Mouse (Mus musculus) ES-Bruce4 (cell line): ENCODE data around the gene Abcg8. TPM values are rescaled to one million over a fixed set of nuclear protein-coding genes. Genes with fewer than 3 reads are reported as not detected.

Experiments
- H3K27ac ChIP-seq: 2 replicates; pipeline ENCODE4 v1.5.1; 2012; ENCODE audit warnings: low read length, inconsistent platforms; ENCODE audit not compliant: insufficient read depth
- H3K27me3 ChIP-seq: 2 replicates; pipeline ENCODE4 v1.6.1; 2012; ENCODE audit warnings: mild to moderate bottlenecking, low read length, inconsistent platforms; ENCODE audit not compliant: control insufficient read depth, poor library complexity, insufficient read depth, severe bottlenecking
- H3K36me3 ChIP-seq: 2 replicates; pipeline ENCODE4 v1.6.1; 2012; ENCODE audit warnings: inconsistent platforms, mild to moderate bottlenecking, low read length, moderate library complexity; ENCODE audit not compliant: control insufficient read depth, poor library complexity, insufficient read depth, severe bottlenecking
- H3K4me1 ChIP-seq: one replicate; pipeline ENCODE4 v1.8.1; 2011; ENCODE audit warnings: low read length; ENCODE audit not compliant: control insufficient read depth, insufficient read depth
- H3K4me3 ChIP-seq: 2 replicates; pipeline ENCODE4 v1.5.1; 2011; ENCODE audit warnings: low read depth, mild to moderate bottlenecking, low read length
- H3K9ac ChIP-seq: 2 replicates; pipeline ENCODE4 v1.6.1; 2012; ENCODE audit warnings: low read depth, mild to moderate bottlenecking, inconsistent platforms; ENCODE audit not compliant: poor library complexity, severe bottlenecking
- H3K9me3 ChIP-seq: replicated peaks from 2 replicates; pipeline ENCODE4 v1.6.1; 2012; ENCODE audit warnings: mild to moderate bottlenecking, low read length, inconsistent platforms; ENCODE audit not compliant: control insufficient read depth, poor library complexity, insufficient read depth, severe bottlenecking
- CTCF ChIP-seq: IDR thresholded peaks from one replicate; pipeline ENCODE4 v1.8.1; 2011; ENCODE audit warnings: low read depth, low read length
- EP300 ChIP-seq: IDR thresholded peaks from 2 replicates; pipeline ENCODE4 v1.6.1; 2011; ENCODE audit warnings: low read depth, low read length; ENCODE audit not compliant: insufficient read depth
- POLR2A ChIP-seq: IDR thresholded peaks from one replicate; pipeline ENCODE4 v1.8.1; 2011; ENCODE audit warnings: low read length; ENCODE audit not compliant: insufficient read depth
- polyA plus RNA-seq: library from polyadenylated mRNA; stranded (reverse); fragments of >200 nt; gene quantifications from 2 replicates; pipeline ENCODE4 v1.2.4, GENCODE M21; 2011; ENCODE audit warnings: low read depth; ENCODE audit not compliant: missing spikeins, insufficient read depth, insufficient read length

The Abcg8 gene
- polyA plus RNA-seq, 1 experiment, result not detected

- H3K36me3 ChIP-seq, result no peaks in the 10 kb centered on the region
- no peaks in the 10 kb centered on the region for H3K9me3 ChIP-seq
- H3K9ac ChIP-seq, result no peak overlapping the region
- H3K27ac ChIP-seq, result no peak overlapping the region
- no peak for TF ChIP-seq POLR2A
- no peak for TF ChIP-seq CTCF
- no peak for TF ChIP-seq EP300
- H3K4me3 ChIP-seq, result no peak overlapping the region
- H3K27me3 ChIP-seq, result no peaks in the 10 kb centered on the region
- H3K4me1 ChIP-seq, result peaks cover 2% of the 10 kb centered on the region
These were observed 39.8 kb upstream of the Abcg8 start for GRCm38 (mm10) chr17:84636328-84636727.

GRCm38 (mm10) chr17:84637971-84638370 lies 38.1 kb upstream of the Abcg8 start:
- no peak overlapping the region for H3K27ac ChIP-seq
- H3K36me3 ChIP-seq, result no peaks in the 10 kb centered on the region
- H3K4me3 ChIP-seq, result no peak overlapping the region
- TF ChIP-seq CTCF, result no peak
- TF ChIP-seq EP300, result no peak
- no peak for TF ChIP-seq POLR2A
- H3K9ac ChIP-seq, result no peak overlapping the region
- no peaks in the 10 kb centered on the region for H3K9me3 ChIP-seq
- H3K4me1 ChIP-seq, result peaks cover 2% of the 10 kb centered on the region
- no peaks in the 10 kb centered on the region for H3K27me3 ChIP-seq

GRCm38 (mm10) chr17:84639796-84640378 lies 36.2 kb upstream of the Abcg8 start:
- Histone ChIP-seq H3K27me3 (no peaks in the 10 kb centered on the region), H3K4me1 (peaks cover 2% of the 10 kb centered on the region), H3K4me3 (no peak overlapping the region), H3K36me3 (no peaks in the 10 kb centered on the region), H3K9me3 (no peaks in the 10 kb centered on the region), H3K9ac (no peak overlapping the region), H3K27ac (no peak overlapping the region)
- no peak for TF ChIP-seq EP300

DNA sequence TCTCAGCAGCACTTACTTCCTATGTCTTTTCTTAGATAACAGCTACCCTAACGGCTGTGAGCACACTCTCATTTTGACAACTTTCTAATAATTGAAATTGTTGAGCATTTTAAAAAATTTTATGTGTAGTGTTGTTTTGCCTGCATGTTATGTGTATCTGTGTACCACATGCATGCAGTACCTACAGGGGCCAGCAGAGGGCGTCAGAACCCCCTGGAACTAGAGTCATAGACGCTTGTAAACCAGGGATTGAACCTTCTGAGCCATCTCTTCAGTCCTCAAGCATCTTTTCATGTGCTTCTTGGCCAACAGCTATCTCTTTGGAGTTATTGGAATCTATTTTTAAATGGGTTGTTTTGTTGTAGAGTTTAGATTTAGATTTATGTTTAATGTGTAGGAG lies 34.2 kb upstream of the Abcg8 start:
- no peaks in the 10 kb centered on the region for H3K4me1 ChIP-seq
- no peak overlapping the region for H3K27ac ChIP-seq
- no peaks in the 10 kb centered on the region for H3K9me3 ChIP-seq
- no peak overlapping the region for H3K9ac ChIP-seq
- H3K36me3 ChIP-seq, result no peaks in the 10 kb centered on the region
- H3K4me3 ChIP-seq, result no peak overlapping the region
- H3K27me3 ChIP-seq, result no peaks in the 10 kb centered on the region
- TF ChIP-seq CTCF (peak; percentile 81), POLR2A (no peak), EP300 (no peak)

GRCm38 (mm10) chr17:84642324-84642723 lies 33.8 kb upstream of the Abcg8 start:
- Histone ChIP-seq H3K4me1 (no peaks in the 10 kb centered on the region), H3K9ac (no peak overlapping the region), H3K27me3 (no peaks in the 10 kb centered on the region), H3K9me3 (no peaks in the 10 kb centered on the region), H3K27ac (no peak overlapping the region), H3K36me3 (no peaks in the 10 kb centered on the region), H3K4me3 (no peak overlapping the region)
- TF ChIP-seq EP300 (no peak), CTCF (no peak), POLR2A (no peak)

DNA sequence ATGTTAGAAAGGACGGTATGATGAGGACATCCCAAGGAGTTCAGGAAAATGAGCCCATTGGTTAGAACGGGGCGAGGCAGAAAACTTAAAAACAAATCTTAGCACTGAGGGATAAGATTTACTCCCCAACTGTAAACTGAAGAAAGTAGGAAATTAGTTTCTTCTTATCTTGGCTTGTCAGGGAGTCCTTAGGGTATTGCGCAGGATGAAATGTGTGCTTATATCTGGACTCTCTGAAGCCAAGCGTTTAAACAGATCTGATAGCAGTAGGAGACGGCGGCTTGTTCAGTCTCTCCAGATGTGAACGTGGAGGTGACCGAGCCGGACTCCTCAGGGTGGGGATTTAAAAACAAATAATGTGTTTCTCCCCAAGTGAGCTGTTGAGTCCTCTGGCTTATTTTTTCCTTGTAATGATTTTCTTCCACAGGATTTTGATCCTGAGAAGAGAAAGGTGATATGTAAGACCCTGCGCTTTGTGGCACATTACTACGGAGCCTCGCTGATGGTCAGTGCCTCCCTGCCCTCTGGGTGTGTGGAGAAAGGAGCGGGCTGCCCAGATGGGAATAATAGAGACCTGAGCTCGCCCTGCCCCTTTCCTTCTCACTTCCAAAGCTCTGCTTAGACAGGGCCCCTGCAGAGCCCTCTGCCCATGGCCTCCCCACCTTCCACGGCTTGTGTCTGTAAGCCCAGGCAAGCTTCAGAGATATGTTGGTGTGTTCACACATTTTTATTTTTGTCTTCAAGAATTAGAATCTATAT lies 31.6 kb upstream of the Abcg8 start:
- no peaks in the 10 kb centered on the region for H3K9me3 ChIP-seq
- no peak overlapping the region for H3K4me3 ChIP-seq
- TF ChIP-seq CTCF, result no peak
- no peak for TF ChIP-seq EP300
- TF ChIP-seq POLR2A, result no peak
- no peaks in the 10 kb centered on the region for H3K36me3 ChIP-seq
- no peaks in the 10 kb centered on the region for H3K4me1 ChIP-seq
- H3K27ac ChIP-seq, result no peak overlapping the region
- no peaks in the 10 kb centered on the region for H3K27me3 ChIP-seq
- H3K9ac ChIP-seq, result no peak overlapping the region
